Mouse (Mus musculus) left cerebral cortex, adult 9 months (tissue): ENCODE measurements around the gene Coro2b.
"Not testable (repeated sequence)": the region's sequence is repeated elsewhere in the genome, so short reads cannot be mapped to it uniquely, and the experiment has no call there.

Experiments
- DNase-seq, 2 experiments: peaks; one replicate each; pipeline ENCODE4 v3.0.0; 2022; ENCODE audit warnings: low spot score in 2 of 2

Coro2b gene

GRCm38 (mm10) chr9:62471541-62472189, 65.2 kb downstream of the Coro2b start:
- no peak for DNase-seq

GRCm38 (mm10) chr9:62471041-62471440, 65.8 kb downstream of the Coro2b start:
- no peak for DNase-seq

GRCm38 (mm10) chr9:62470398-62470797, 66.4 kb downstream of the Coro2b start:
- DNase-seq, result peak in 1 of 2 experiments; percentile 78

- no peak for DNase-seq
Observed at GRCm38 (mm10) chr9:62469696-62470095, 67.1 kb downstream of the Coro2b start.

GRCm38 (mm10) chr9:62469143-62469542, 67.7 kb downstream of the Coro2b start:
- DNase-seq, result no peak

- no peak for DNase-seq
Observed at GRCm38 (mm10) chr9:62467413-62467784, 69.4 kb downstream of the Coro2b start.

- DNase-seq, result no peak
Observed at GRCm38 (mm10) chr9:62466742-62467412, 70.0 kb downstream of the Coro2b start.

GRCm38 (mm10) chr9:62466053-62466452, 70.8 kb downstream of the Coro2b start:
- DNase-seq, result no peak

GRCm38 (mm10) chr9:62464727-62465126, 72.1 kb downstream of the Coro2b start:
- DNase-seq, result no peak

GRCm38 (mm10) chr9:62461766-62462165, 75.1 kb downstream of the Coro2b start:
- no peak for DNase-seq

GRCm38 (mm10) chr9:62461095-62461494, 75.7 kb downstream of the Coro2b start:
- no peak for DNase-seq

- DNase-seq, result no peak
Observed at GRCm38 (mm10) chr9:62460086-62460485, 76.8 kb downstream of the Coro2b start.

GRCm38 (mm10) chr9:62458457-62458856, 78.4 kb downstream of the Coro2b start:
- DNase-seq, result no peak

- no peak for DNase-seq
Observed at GRCm38 (mm10) chr9:62456015-62456414, 80.8 kb downstream of the Coro2b start.

- no peak for DNase-seq
Observed at GRCm38 (mm10) chr9:62455210-62455969, 81.5 kb downstream of the Coro2b start.

- DNase-seq, result no peak
Observed at GRCm38 (mm10) chr9:62452373-62452993, 84.4 kb downstream of the Coro2b start.

GRCm38 (mm10) chr9:62451585-62452372, 85.1 kb downstream of the Coro2b start:
- DNase-seq, result no peak

- DNase-seq, result no peak
Observed at GRCm38 (mm10) chr9:62450862-62451261, 86.0 kb downstream of the Coro2b start.

GRCm38 (mm10) chr9:62450355-62450754, 86.5 kb downstream of the Coro2b start:
- no peak for DNase-seq

GRCm38 (mm10) chr9:62447337-62447736, 89.5 kb downstream of the Coro2b start:
- DNase-seq, result not testable (repeated sequence)

GRCm38 (mm10) chr9:62438755-62439101, 98.1 kb downstream of the Coro2b start:
- DNase-seq, result peak; percentile 73 to 79
